Mouse (Mus musculus) kidney, postnatal 25 days (tissue): ENCODE measurements around the gene Gpc5.
A peak's percentile ranks its signal among the peaks of the same experiment; 100 is the strongest.

Source experiments
- DNase-seq, 2 experiments: peaks; one replicate each; pipeline ENCODE4 v3.0.0; 2021; ENCODE audit warnings: mixed read lengths in 2 of 2

Gene Gpc5

GRCm38 (mm10) chr14:115869127-115869526, 777.1 kb downstream of the Gpc5 start:
- DNase-seq: peak; percentile 19 to 45

- DNase-seq: no peak
These were observed 884.0 kb downstream of the Gpc5 start for GRCm38 (mm10) chr14:115976062-115976461.

GRCm38 (mm10) chr14:115979233-115979632, 887.2 kb downstream of the Gpc5 start:
- DNase-seq: no peak

- DNase-seq: no peak
These were observed 898.7 kb downstream of the Gpc5 start for GRCm38 (mm10) chr14:115990764-115991163.

GRCm38 (mm10) chr14:115993520-115994106, 901.6 kb downstream of the Gpc5 start:
- no peak for DNase-seq

GRCm38 (mm10) chr14:115998931-115999330, 906.9 kb downstream of the Gpc5 start:
- no peak for DNase-seq

- no peak for DNase-seq
These were observed 995.0 kb downstream of the Gpc5 start for GRCm38 (mm10) chr14:116087010-116087409.

- no peak for DNase-seq
These were observed 1035.9 kb downstream of the Gpc5 start for GRCm38 (mm10) chr14:116127943-116128342.

GRCm38 (mm10) chr14:116137330-116137729, 1045.3 kb downstream of the Gpc5 start:
- DNase-seq: no peak

- no peak for DNase-seq
These were observed 1045.8 kb downstream of the Gpc5 start for GRCm38 (mm10) chr14:116137772-116138171.

GRCm38 (mm10) chr14:116162586-116162985, 1070.6 kb downstream of the Gpc5 start:
- no peak for DNase-seq

- no peak for DNase-seq
These were observed 1075.4 kb downstream of the Gpc5 start for GRCm38 (mm10) chr14:116167401-116167800.

GRCm38 (mm10) chr14:116169129-116169528, 1077.1 kb downstream of the Gpc5 start:
- no peak for DNase-seq

- DNase-seq: no peak
These were observed 1095.0 kb downstream of the Gpc5 start for GRCm38 (mm10) chr14:116186981-116187380.

GRCm38 (mm10) chr14:116206977-116207376, 1115.0 kb downstream of the Gpc5 start:
- peak; percentile 45 to 49 for DNase-seq

GRCm38 (mm10) chr14:116208581-116208980, 1116.6 kb downstream of the Gpc5 start:
- DNase-seq: no peak

GRCm38 (mm10) chr14:116209045-116209444, 1117.0 kb downstream of the Gpc5 start:
- no peak for DNase-seq

GRCm38 (mm10) chr14:116210304-116210703, 1118.3 kb downstream of the Gpc5 start:
- DNase-seq: no peak

GRCm38 (mm10) chr14:116212029-116212428, 1120.0 kb downstream of the Gpc5 start:
- DNase-seq: no peak

GRCm38 (mm10) chr14:116258126-116258525, 1166.1 kb downstream of the Gpc5 start:
- no peak for DNase-seq

- DNase-seq: no peak
These were observed 1216.5 kb downstream of the Gpc5 start for GRCm38 (mm10) chr14:116308541-116308940.

GRCm38 (mm10) chr14:116317491-116317890, 1225.5 kb downstream of the Gpc5 start:
- no peak for DNase-seq

GRCm38 (mm10) chr14:116336182-116336581, 1244.2 kb downstream of the Gpc5 start:
- DNase-seq: no peak

- DNase-seq: no peak
These were observed 1246.4 kb downstream of the Gpc5 start for GRCm38 (mm10) chr14:116338395-116338794.

GRCm38 (mm10) chr14:116348560-116348959, 1256.5 kb downstream of the Gpc5 start:
- no peak for DNase-seq
